Mouse (Mus musculus): Measurements from ENCODE around the gene Gm6164. TPM values are rescaled to one million over a fixed set of nuclear protein-coding genes. Genes with fewer than 3 reads are reported as not detected.
"Not testable (repeated sequence)": the region's sequence is repeated elsewhere in the genome, so short reads cannot be mapped to it uniquely, and the experiment has no call there.

Gm6164 gene
- not detected for total RNA-seq (2021)
- long read RNA-seq, experiment 1, result 0 reads
- long read RNA-seq, experiment 2, result 0 reads

- DNase-seq (ENCODE audit: low spot score in 2 of 2), result not testable (repeated sequence)
Measured at GRCm38 (mm10) chr7:20205507-20205906, at the start of gene Gm6164. Gm6164 (minus strand) TSS chr7:20205607.

GRCm38 (mm10) chr7:20233728-20234127 lies 28.3 kb upstream of the Gm6164 start, which contains the start of gene Gm4498:
Gm4498 (minus strand) TSS chr7:20233828.
- DNase-seq (ENCODE audit: low spot score in 2 of 2), result not testable (repeated sequence)

GRCm38 (mm10) chr7:20193410-20193809 lies 12.0 kb downstream of the Gm6164 start, which contains the start of gene Vmn1r95:
Vmn1r95 (plus strand) TSS chr7:20193710.
- DNase-seq (ENCODE audit: low spot score in 2 of 2), result not testable (repeated sequence)

- DNase-seq (ENCODE audit: low spot score in 2 of 2), result not testable (repeated sequence)
Measured at GRCm38 (mm10) chr7:20168277-20168676, 37.1 kb downstream of the Gm6164 start, which contains the start of gene Vmn1r94. Vmn1r94 (minus strand) TSS chr7:20168377.

Other genes starting within 250 kb of the Gm6164 start
- not detected for gene Ceacam20, start 240.2 kb downstream of the Gm6164 start, total RNA-seq (2021)
- gene Nlrp9b, start 214.1 kb downstream of the Gm6164 start, total RNA-seq (2021), result not detected
- not detected for gene Vmn1r91, start 105.9 kb downstream of the Gm6164 start, total RNA-seq (2021)
- gene Gm16442, start 83.0 kb downstream of the Gm6164 start, total RNA-seq (2021), result not detected
- not detected for gene Vmn1r93, start 66.5 kb downstream of the Gm6164 start, total RNA-seq (2021)
- gene Vmn1r94, start 37.2 kb downstream of the Gm6164 start, total RNA-seq (2021), result not detected
- not detected for gene Vmn1r95, start 11.9 kb downstream of the Gm6164 start, total RNA-seq (2021)
- gene Gm4498, start 28.2 kb upstream of the Gm6164 start, total RNA-seq (2021), result not detected
- not detected for gene Gm5890, start 57.2 kb upstream of the Gm6164 start, total RNA-seq (2021)
- not detected for gene Gm4133, start 128.5 kb upstream of the Gm6164 start, total RNA-seq (2021)
- not detected for gene Gm5728, start 169.8 kb upstream of the Gm6164 start, total RNA-seq (2021)
- not detected for gene Vmn1r100, start 212.3 kb upstream of the Gm6164 start, total RNA-seq (2021)
- gene Vmn1r101, start 237.0 kb upstream of the Gm6164 start, total RNA-seq (2021), result not detected

Measured in adrenal gland, adult 18-20 months (tissue).